Mouse (Mus musculus) cerebellum, adult 2 months (tissue): ENCODE results near the gene Gss.

ENCODE experiments used
- CTCF ChIP-seq: fragments of 200-500 bp; IDR thresholded peaks from 2 replicates; pipeline ENCODE4 v1.5.1; 2011; ENCODE audit warnings: low read depth, mild to moderate bottlenecking, control low read depth, low read length, moderate library complexity, borderline replicate concordance; ENCODE audit not compliant: insufficient read depth
- POLR2A ChIP-seq: fragments of 200-500 bp; IDR thresholded peaks from 2 replicates; pipeline ENCODE4 v1.6.1; 2011; ENCODE audit warnings: low read length, control low read depth, borderline replicate concordance; ENCODE audit not compliant: insufficient read depth

GRCm38 (mm10) chr2:155567751-155568150, 24.9 kb downstream of the Gss start:
- TF ChIP-seq POLR2A (no peak), CTCF (no peak)
